ENCODE assay signal across 29 mouse cellular contexts in the genomic region with DNA sequence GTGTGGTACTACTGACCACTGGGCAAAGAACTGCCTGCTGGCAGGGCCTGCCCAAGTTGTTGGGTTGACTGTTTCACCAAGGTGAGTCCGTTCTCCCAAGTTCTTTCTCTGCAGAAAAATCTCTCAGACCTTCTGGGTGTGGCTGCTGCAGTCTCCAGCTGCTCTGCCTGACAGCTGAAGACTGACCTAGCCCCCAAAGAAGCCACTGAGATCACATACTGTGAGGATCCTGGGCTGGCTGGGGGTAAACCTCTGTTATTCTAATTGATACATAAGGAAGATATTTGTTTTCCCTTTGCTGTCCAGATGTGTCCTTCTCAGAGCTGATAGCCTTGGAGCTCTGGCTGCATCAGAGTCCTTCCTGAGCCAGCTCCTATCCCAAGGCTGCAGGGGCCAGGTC. TPM values are rescaled to one million over a fixed set of nuclear protein-coding genes. Genes with fewer than 3 reads are reported as not detected.
DNase-seq lines count a peak whose midpoint lies in the region; ATAC-seq and TF ChIP-seq lines count a peak whose summit lies in the region.
"Had no signal": no experiment of that assay in that cellular context is flagged by ENCODE, and none has a peak within 500 bp of the region (broad histone marks: within the 10 kb centered on the region; RNA-seq: fewer than 3 reads in every experiment).

No protein-coding gene starts in this region.

- TF ChIP-seq CTCF in lung, adult 2 months (IDR thresholded peaks at IDR 0.05; ENCODE audit: insufficient read depth, low read length), result no peak
- TF ChIP-seq CTCF in testis, adult 2 months (IDR thresholded peaks at IDR 0.05; ENCODE audit: control insufficient read depth, insufficient read depth, insufficient replicate concordance, low read depth, low read length), result no peak
- no peak for TF ChIP-seq CTCF in forebrain, postnatal 0 days (IDR thresholded peaks at IDR 0.05; ENCODE audit: low read depth)

- 44% methylated on average over 1 of the region's 1 CpGs for WGBS in lung, embryonic 15.5 days
- WGBS in lung, adult 2 months, result 39% methylated on average over 1 of the region's 1 CpGs
- WGBS in stomach, embryonic 16.5 days, result 30% methylated on average over 1 of the region's 1 CpGs
- 61% methylated on average over 1 of the region's 1 CpGs for WGBS in forebrain, postnatal 0 days

- H3K4me3 ChIP-seq in lung, embryonic 15.5 days, result no peak overlapping the region
- H3K4me3 ChIP-seq in lung, adult 2 months (replicated peaks; ENCODE audit: extremely low read depth, low read depth, low read length), result no peak overlapping the region
- H3K4me3 ChIP-seq in testis, adult 2 months (ENCODE audit: control insufficient read depth, low read depth, low read length), result no peak overlapping the region
- no peak overlapping the region for H3K4me3 ChIP-seq in stomach, embryonic 16.5 days (replicated peaks; ENCODE audit: low read length)
- no peak overlapping the region for H3K4me3 ChIP-seq in forebrain, postnatal 0 days (ENCODE audit: low read depth, low read length)
- H3K4me3 ChIP-seq: forebrain, embryonic 10.5 days; forebrain, embryonic 13.5 days; gastrocnemius, adult 2 months; heart, embryonic 12.5 days; heart, embryonic 15.5 days; hindbrain, embryonic 12.5 days had no signal

- no peak for TF ChIP-seq POLR2A in lung, adult 2 months (IDR thresholded peaks at IDR 0.05; ENCODE audit: borderline replicate concordance, extremely low read depth, low read depth, low read length)
- no peak for TF ChIP-seq POLR2A in testis, adult 2 months (IDR thresholded peaks at IDR 0.05; ENCODE audit: control insufficient read depth, low read depth, low read length)

- H3K36me3 ChIP-seq in lung, embryonic 15.5 days, result no peaks in the 10 kb centered on the region
- H3K36me3 ChIP-seq in testis, adult 2 months (ENCODE audit: control insufficient read depth, insufficient read depth, low read length), result no peaks in the 10 kb centered on the region
- H3K36me3 ChIP-seq in stomach, embryonic 16.5 days (ENCODE audit: control insufficient read depth, insufficient read depth, low read length), result no peaks in the 10 kb centered on the region
- H3K36me3 ChIP-seq in forebrain, postnatal 0 days (ENCODE audit: insufficient read depth), result no peaks in the 10 kb centered on the region
- H3K36me3 ChIP-seq: heart, embryonic 12.5 days; heart, embryonic 15.5 days; hindbrain, embryonic 12.5 days had no signal

- H3K9me3 ChIP-seq in lung, embryonic 15.5 days, result no peaks in the 10 kb centered on the region
- H3K9me3 ChIP-seq in stomach, embryonic 16.5 days (replicated peaks; ENCODE audit: control insufficient read depth, low read length), result no peaks in the 10 kb centered on the region
- no peaks in the 10 kb centered on the region for H3K9me3 ChIP-seq in forebrain, postnatal 0 days (ENCODE audit: low read length)
- H3K9me3 ChIP-seq: forebrain, embryonic 10.5 days; forebrain, embryonic 13.5 days; G1E; heart, embryonic 12.5 days; heart, embryonic 15.5 days had no signal

- no peaks in the 10 kb centered on the region for H3K27me3 ChIP-seq in lung, embryonic 15.5 days
- no peaks in the 10 kb centered on the region for H3K27me3 ChIP-seq in testis, adult 2 months (ENCODE audit: control insufficient read depth, insufficient read depth, low read length)
- no peaks in the 10 kb centered on the region for H3K27me3 ChIP-seq in stomach, embryonic 16.5 days (ENCODE audit: control insufficient read depth, insufficient read depth, low read length)
- H3K27me3 ChIP-seq in forebrain, postnatal 0 days (ENCODE audit: insufficient read depth, low read length), result no peaks in the 10 kb centered on the region
- H3K27me3 ChIP-seq: forebrain, embryonic 13.5 days; heart, embryonic 12.5 days; heart, embryonic 15.5 days; hindbrain, embryonic 12.5 days; Patski had no signal

- ATAC-seq in lung, embryonic 15.5 days (ENCODE audit: borderline replicate concordance, extremely low read depth, low FRiP score, low TSS enrichment), result no peak
- no peak for ATAC-seq in stomach, embryonic 16.5 days (ENCODE audit: insufficient read depth, low FRiP score)
- no peak for ATAC-seq in forebrain, postnatal 0 days
- ATAC-seq: activated CD4-positive, CD25-positive, alpha-beta regulatory T cell, adult 4 months; CD4-positive, CD25-positive, alpha-beta regulatory T cell, adult 4 months; forebrain, embryonic 13.5 days; forebrain, embryonic 16.5 days; hindbrain, postnatal 0 days; inflammation-experienced regulatory T-cells, adult 6 months; Patski had no signal

- no peak overlapping the region for H3K9ac ChIP-seq in lung, embryonic 15.5 days
- H3K9ac ChIP-seq in stomach, embryonic 16.5 days (ENCODE audit: low read length), result no peak overlapping the region
- no peak overlapping the region for H3K9ac ChIP-seq in forebrain, postnatal 0 days
- H3K9ac ChIP-seq: forebrain, embryonic 13.5 days; heart, embryonic 12.5 days; heart, embryonic 15.5 days; hindbrain, embryonic 12.5 days had no signal

- no peak overlapping the region for H3K4me2 ChIP-seq in lung, embryonic 15.5 days
- no peak overlapping the region for H3K4me2 ChIP-seq in stomach, embryonic 16.5 days (ENCODE audit: low read depth, low read length)
- H3K4me2 ChIP-seq in forebrain, postnatal 0 days (ENCODE audit: low read depth), result no peak overlapping the region
- H3K4me2 ChIP-seq: forebrain, embryonic 13.5 days; heart, embryonic 12.5 days; heart, embryonic 15.5 days; hindbrain, embryonic 12.5 days had no signal

- DNase-seq in lung, adult 2 months, result no peak
- DNase-seq in testis, postnatal 14 days (ENCODE audit: low spot score), result no peak
- peak; percentile 60 for DNase-seq in R1 (ENCODE audit: low read depth, low spot score)
- DNase-seq in layer of hippocampus, adult 18-20 months (ENCODE audit: low spot score in 2 of 2), result no peak
- no peak for DNase-seq in forebrain, postnatal 0 days
- DNase-seq: adrenal gland, adult 8-10 months; adrenal gland, postnatal 25 days; cerebellum, adult 11-12 months; cerebellum, adult 8-10 months; cerebellum, postnatal 14 days; gastrocnemius, adult 2 months; gastrocnemius, postnatal 25 days; heart, adult 18-20 months; heart, postnatal 10 days had no signal

- H3K27ac ChIP-seq in lung, embryonic 15.5 days, result 0 out of 2 replicates have a peak overlapping the region, but pooled peaks have one; percentile 15
- H3K27ac ChIP-seq in testis, adult 2 months (ENCODE audit: control insufficient read depth, insufficient read depth, low read depth, low read length), result peak overlapping the region; percentile 10; the same call in 1 of the 2 replicates
- H3K27ac ChIP-seq in stomach, embryonic 16.5 days (ENCODE audit: low read length), result peak overlapping the region; percentile 18; the same call in 1 of the 2 replicates
- no peak overlapping the region for H3K27ac ChIP-seq in forebrain, postnatal 0 days (ENCODE audit: low read depth, low read length)
- H3K27ac ChIP-seq: forebrain, embryonic 10.5 days; forebrain, embryonic 13.5 days; gastrocnemius, adult 2 months; heart, embryonic 15.5 days; hindbrain, embryonic 12.5 days; hindbrain, postnatal 0 days had no signal

- peaks cover 8% of the 10 kb centered on the region; the same call in 1 of the 2 replicates for H3K4me1 ChIP-seq in lung, embryonic 15.5 days
- no peaks in the 10 kb centered on the region for H3K4me1 ChIP-seq in lung, adult 2 months (ENCODE audit: control insufficient read depth, insufficient read depth, low read length)
- H3K4me1 ChIP-seq in testis, adult 2 months (ENCODE audit: control insufficient read depth, insufficient read depth, low read length), result peaks cover 2% of the 10 kb centered on the region
- H3K4me1 ChIP-seq in stomach, embryonic 16.5 days (ENCODE audit: control insufficient read depth, insufficient read depth, low read length), result peaks cover 7% of the 10 kb centered on the region; the same call in 1 of the 2 replicates
- H3K4me1 ChIP-seq in forebrain, postnatal 0 days (ENCODE audit: insufficient read depth), result no peaks in the 10 kb centered on the region

RNA-seq across cellular contexts. Expression of gene Kifc5b, which starts 1.6 kb away (rescaled TPM):
- 8.0 and 9.8 TPM in 2 replicates for polyA plus RNA-seq in lung, embryonic 15.5 days (2015; fragmentation: Nextera tagmentation; extraction: Ambion mirVana)
- 1.5 and 1.8 TPM in 2 replicates for polyA plus RNA-seq in lung, adult 2 months (2012; rRNA removed)
- polyA plus RNA-seq in testis, adult 2 months (2012; rRNA removed), result 6.5 TPM in 2 replicates
- polyA plus RNA-seq in stomach, embryonic 16.5 days (2015; fragmentation: Nextera tagmentation; extraction: Ambion mirVana), result 6.4 and 6.9 TPM in 2 replicates
- total RNA-seq in layer of hippocampus, adult 18-20 months (2021), result 1 to 10 TPM; 3.3 to 3.5 TPM
- 1.0 and 3.3 TPM in 2 replicates for total RNA-seq in forebrain, postnatal 0 days (2014; rRNA removed)
- polyA plus RNA-seq in forebrain, postnatal 0 days (2015; fragmentation: Nextera tagmentation; extraction: Ambion mirVana), result 0.74 and 1.5 TPM in 2 replicates

RNA-seq across cellular contexts. Expression of gene Phf1, which starts 17.6 kb away (rescaled TPM):
- polyA plus RNA-seq in lung, embryonic 15.5 days (2015; fragmentation: Nextera tagmentation; extraction: Ambion mirVana), result 7.6 and 8.7 TPM in 2 replicates
- 101 and 114 TPM in 2 replicates for polyA plus RNA-seq in lung, adult 2 months (2012; rRNA removed)
- polyA plus RNA-seq in testis, adult 2 months (2012; rRNA removed), result 132 and 136 TPM in 2 replicates
- polyA plus RNA-seq in stomach, embryonic 16.5 days (2015; fragmentation: Nextera tagmentation; extraction: Ambion mirVana), result 7.3 and 7.7 TPM in 2 replicates
- total RNA-seq in layer of hippocampus, adult 18-20 months (2021), result 10 to 100 TPM; 37.6 to 40.0 TPM
- 35.4 and 38.9 TPM in 2 replicates for total RNA-seq in forebrain, postnatal 0 days (2014; rRNA removed)
- 20.4 and 24.1 TPM in 2 replicates for polyA plus RNA-seq in forebrain, postnatal 0 days (2015; fragmentation: Nextera tagmentation; extraction: Ambion mirVana)

RNA-seq across cellular contexts. Expression of gene Cuta, which starts 24.1 kb away (rescaled TPM):
- polyA plus RNA-seq in lung, embryonic 15.5 days (2015; fragmentation: Nextera tagmentation; extraction: Ambion mirVana), result 182 and 184 TPM in 2 replicates
- 129 and 145 TPM in 2 replicates for polyA plus RNA-seq in lung, adult 2 months (2012; rRNA removed)
- polyA plus RNA-seq in testis, adult 2 months (2012; rRNA removed), result 24.0 and 30.9 TPM in 2 replicates
- polyA plus RNA-seq in stomach, embryonic 16.5 days (2015; fragmentation: Nextera tagmentation; extraction: Ambion mirVana), result 173 and 178 TPM in 2 replicates
- 100 to 1,000 TPM in 1 of 2 experiments, 10 to 100 TPM in 1; 94.9 to 100 TPM for total RNA-seq in layer of hippocampus, adult 18-20 months (2021)
- 44.4 and 44.9 TPM in 2 replicates for total RNA-seq in forebrain, postnatal 0 days (2014; rRNA removed)
- polyA plus RNA-seq in forebrain, postnatal 0 days (2015; fragmentation: Nextera tagmentation; extraction: Ambion mirVana), result 147 and 158 TPM in 2 replicates

RNA-seq across cellular contexts. Expression of gene Syngap1, which starts 25.8 kb away (rescaled TPM):
- polyA plus RNA-seq in lung, embryonic 15.5 days (2015; fragmentation: Nextera tagmentation; extraction: Ambion mirVana), result 1.5 and 2.1 TPM in 2 replicates
- polyA plus RNA-seq in lung, adult 2 months (2012; rRNA removed), result 31.3 and 32.8 TPM in 2 replicates
- 109 and 113 TPM in 2 replicates for polyA plus RNA-seq in testis, adult 2 months (2012; rRNA removed)
- 1.3 and 1.6 TPM in 2 replicates for polyA plus RNA-seq in stomach, embryonic 16.5 days (2015; fragmentation: Nextera tagmentation; extraction: Ambion mirVana)
- 100 to 1,000 TPM; 400 to 412 TPM for total RNA-seq in layer of hippocampus, adult 18-20 months (2021)
- total RNA-seq in forebrain, postnatal 0 days (2014; rRNA removed), result 84.2 and 85.2 TPM in 2 replicates
- polyA plus RNA-seq in forebrain, postnatal 0 days (2015; fragmentation: Nextera tagmentation; extraction: Ambion mirVana), result 3.1 and 5.0 TPM in 2 replicates
- polyA plus RNA-seq: activated CD4-positive, CD25-positive, alpha-beta regulatory T cell, adult 4 months; CD4-positive, CD25-positive, alpha-beta regulatory T cell, adult 4 months; inflammation-experienced regulatory T-cells, adult 6 months had no signal

RNA-seq across cellular contexts. Expression of gene Zbtb9, which starts 57.7 kb away (rescaled TPM):
- polyA plus RNA-seq in lung, embryonic 15.5 days (2015; fragmentation: Nextera tagmentation; extraction: Ambion mirVana), result 16.3 and 16.9 TPM in 2 replicates
- 14.1 and 14.5 TPM in 2 replicates for polyA plus RNA-seq in lung, adult 2 months (2012; rRNA removed)
- 9.8 and 11.9 TPM in 2 replicates for polyA plus RNA-seq in testis, adult 2 months (2012; rRNA removed)
- 14.1 and 14.8 TPM in 2 replicates for polyA plus RNA-seq in stomach, embryonic 16.5 days (2015; fragmentation: Nextera tagmentation; extraction: Ambion mirVana)
- 10 to 100 TPM; 15.2 to 15.5 TPM for total RNA-seq in layer of hippocampus, adult 18-20 months (2021)
- 20.9 and 22.5 TPM in 2 replicates for total RNA-seq in forebrain, postnatal 0 days (2014; rRNA removed)
- 4.2 and 6.8 TPM in 2 replicates for polyA plus RNA-seq in forebrain, postnatal 0 days (2015; fragmentation: Nextera tagmentation; extraction: Ambion mirVana)
